Mouse (Mus musculus) kidney, postnatal 0 days (tissue): Measurements from ENCODE around the gene Bdnf. TPM values are rescaled to one million over a fixed set of nuclear protein-coding genes. Genes with fewer than 3 reads are reported as not detected.

Source experiments
- ATAC-seq: fragments of 200-750 bp; cut with Nextera tagmentation; replicated peaks from 2 replicates; pipeline ENCODE4 v1.8.0; 2017; ENCODE audit warnings: low read depth, moderate number of reproducible peaks, moderate TSS enrichment, moderate library complexity; ENCODE audit not compliant: low FRiP score
- DNase-seq: peaks from one replicate; pipeline ENCODE4 v3.0.0-alpha.2; 2016; ENCODE audit warnings: low spot score
- H3K27ac ChIP-seq: fragments of 300-500 bp; sonication (generic); 2 replicates; pipeline ENCODE4 v1.5.1; 2014; ENCODE audit warnings: mild to moderate bottlenecking
- H3K27me3 ChIP-seq: fragments of 300-500 bp; sonication (generic); 2 replicates; pipeline ENCODE4 v1.6.1; 2014; ENCODE audit warnings: low read length, mixed read lengths; ENCODE audit not compliant: insufficient read depth
- H3K36me3 ChIP-seq: fragments of 300-500 bp; sonication (generic); 2 replicates; pipeline ENCODE4 v1.6.1; 2014; ENCODE audit warnings: low read length, mixed read lengths; ENCODE audit not compliant: insufficient read depth
- H3K4me1 ChIP-seq: fragments of 300-500 bp; sonication (generic); replicated peaks from 2 replicates; pipeline ENCODE4 v1.6.1; 2014; ENCODE audit warnings: antibody characterized with exemption, low read length, mixed read lengths; ENCODE audit not compliant: insufficient read depth
- H3K4me2 ChIP-seq: fragments of 300-500 bp; sonication (generic); 2 replicates; pipeline ENCODE4 v1.6.1; 2014; ENCODE audit warnings: mild to moderate bottlenecking, low read length, moderate library complexity, mixed read lengths
- H3K4me3 ChIP-seq: fragments of 300-500 bp; sonication (generic); replicated peaks from 2 replicates; pipeline ENCODE4 v1.5.1; 2014; ENCODE audit warnings: low read depth, low read length
- H3K9ac ChIP-seq: fragments of 300-500 bp; sonication (generic); 2 replicates; pipeline ENCODE4 v1.6.1; 2014; ENCODE audit warnings: low read depth, low read length
- H3K9me3 ChIP-seq: fragments of 300-500 bp; sonication (generic); replicated peaks from 2 replicates; pipeline ENCODE4 v1.6.1; 2016; ENCODE audit warnings: low read length, inconsistent platforms, mixed read lengths
- CTCF ChIP-seq: IDR thresholded peaks from 2 replicates; pipeline ENCODE4 v1.5.1; 2016; ENCODE audit warnings: antibody characterized with exemption, low read depth, mild to moderate bottlenecking, moderate library complexity
- WGBS: fragments of 180-500 bp; shearing (Covaris S2); extraction: QIAGEN DNeasy Blood & Tissue Kit; methylation state at CpG from one replicate; pipeline ENCODE4 v1.1.7; 2014; 5-methylcytosine and 5-hydroxymethylcytosine counted together
- polyA plus RNA-seq: library from polyadenylated mRNA; unstranded; fragments of >200 nt; fragmentation: Nextera tagmentation; extraction: Ambion mirVana; gene quantifications from 2 replicates; pipeline ENCODE4 v1.2.1, GENCODE M21; 2015

The Bdnf gene
- polyA plus RNA-seq, 1 experiment from 2014 or later: 0.95 TPM

DNA sequence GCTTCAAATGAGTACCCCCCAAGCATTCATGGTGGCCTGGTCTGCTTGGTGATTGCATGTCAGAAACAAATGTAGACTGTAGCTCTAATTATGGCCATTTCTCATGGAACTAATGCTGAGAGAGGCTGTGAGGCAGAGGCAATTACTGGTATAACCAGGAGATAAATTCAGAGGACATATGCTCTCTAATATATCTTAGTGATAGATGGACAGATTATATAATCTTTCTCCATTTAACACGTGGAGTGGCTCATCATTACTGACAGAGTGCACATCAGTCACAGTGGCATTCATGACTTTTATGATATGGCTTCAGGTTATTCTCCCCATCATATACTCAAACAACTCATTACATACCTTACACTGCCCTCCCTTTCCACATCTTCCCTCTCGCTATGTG, 61.8 kb downstream of the Bdnf start:
- ATAC-seq: no peak
- no peak overlapping the region for H3K27ac ChIP-seq

GRCm38 (mm10) chr2:109738331-109738730, 63.8 kb downstream of the Bdnf start:
- WGBS: 55% methylated on average over 2 of the region's 2 CpGs
- Histone ChIP-seq H3K9me3 (no peaks in the 10 kb centered on the region), H3K4me2 (no peak overlapping the region), H3K36me3 (no peaks in the 10 kb centered on the region), H3K4me1 (0 out of 2 replicates have a peak, but pooled peaks cover 9% of the 10 kb centered on the region), H3K27ac (no peak overlapping the region), H3K27me3 (no peaks in the 10 kb centered on the region), H3K4me3 (no peak overlapping the region), H3K9ac (no peak overlapping the region)
- no peak for DNase-seq
- TF ChIP-seq CTCF: no peak
- no peak for ATAC-seq

More for the DNA sequence above, 61.8 kb downstream of the Bdnf start:
- no peak for DNase-seq
- H3K9ac ChIP-seq: no peak overlapping the region
- no peak for TF ChIP-seq CTCF
- H3K4me1 ChIP-seq: 0 out of 2 replicates have a peak, but pooled peaks cover 9% of the 10 kb centered on the region
- H3K36me3 ChIP-seq: no peaks in the 10 kb centered on the region
- 63% methylated on average over 2 of the region's 2 CpGs for WGBS
- no peaks in the 10 kb centered on the region for H3K9me3 ChIP-seq
- H3K27me3 ChIP-seq: no peaks in the 10 kb centered on the region
- H3K4me3 ChIP-seq: no peak overlapping the region
- no peak overlapping the region for H3K4me2 ChIP-seq

- no peak for ATAC-seq
- H3K4me3 ChIP-seq: no peak overlapping the region
- H3K27me3 ChIP-seq: no peaks in the 10 kb centered on the region
- TF ChIP-seq CTCF: no peak
- no peak overlapping the region for H3K27ac ChIP-seq
- no peak overlapping the region for H3K9ac ChIP-seq
- H3K9me3 ChIP-seq: no peaks in the 10 kb centered on the region
- no peaks in the 10 kb centered on the region for H3K36me3 ChIP-seq
- H3K4me2 ChIP-seq: no peak overlapping the region
- H3K4me1 ChIP-seq: no peaks in the 10 kb centered on the region
- DNase-seq: peak; percentile 42
- 71% methylated on average over 3 of the region's 3 CpGs for WGBS
Observed at GRCm38 (mm10) chr2:109743208-109743960, 68.9 kb downstream of the Bdnf start.

GRCm38 (mm10) chr2:109746223-109746622, 71.7 kb downstream of the Bdnf start:
- ATAC-seq (no peak), DNase-seq (no peak)
- no peaks in the 10 kb centered on the region for H3K36me3 ChIP-seq
- H3K4me2 ChIP-seq: no peak overlapping the region
- H3K4me1 ChIP-seq: no peaks in the 10 kb centered on the region
- no peak overlapping the region for H3K27ac ChIP-seq
- H3K27me3 ChIP-seq: no peaks in the 10 kb centered on the region
- no peak overlapping the region for H3K4me3 ChIP-seq
- WGBS: 3% methylated on average over 1 of the region's 1 CpGs
- no peak for TF ChIP-seq CTCF
- no peak overlapping the region for H3K9ac ChIP-seq
- no peaks in the 10 kb centered on the region for H3K9me3 ChIP-seq

DNA sequence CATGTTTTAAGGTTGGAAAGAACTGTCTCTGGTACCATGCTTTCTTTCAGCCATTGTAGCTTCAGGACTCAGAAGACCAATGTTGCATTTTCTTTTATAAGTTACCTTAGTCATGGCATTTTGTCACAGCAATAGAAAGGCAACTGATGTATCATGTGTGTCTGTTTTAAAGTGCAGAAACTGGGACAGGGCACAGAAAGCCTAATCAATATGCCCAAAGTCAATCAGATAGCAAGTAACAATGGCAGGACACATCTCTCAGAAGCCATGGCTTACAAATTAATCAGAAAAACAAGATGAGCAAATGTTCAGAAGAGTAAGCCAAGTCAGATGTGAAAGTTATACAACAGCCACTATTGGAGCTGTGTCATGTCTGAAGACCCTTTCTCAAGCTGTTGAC, 73.9 kb downstream of the Bdnf start:
- DNase-seq: no peak
- ATAC-seq: no peak
- no peaks in the 10 kb centered on the region for H3K36me3 ChIP-seq
- no peak overlapping the region for H3K9ac ChIP-seq
- no peaks in the 10 kb centered on the region for H3K4me1 ChIP-seq
- no peak overlapping the region for H3K27ac ChIP-seq
- H3K4me3 ChIP-seq: no peak overlapping the region
- H3K9me3 ChIP-seq: no peaks in the 10 kb centered on the region
- H3K27me3 ChIP-seq: no peaks in the 10 kb centered on the region
- no peak overlapping the region for H3K4me2 ChIP-seq
- TF ChIP-seq CTCF: no peak

DNA sequence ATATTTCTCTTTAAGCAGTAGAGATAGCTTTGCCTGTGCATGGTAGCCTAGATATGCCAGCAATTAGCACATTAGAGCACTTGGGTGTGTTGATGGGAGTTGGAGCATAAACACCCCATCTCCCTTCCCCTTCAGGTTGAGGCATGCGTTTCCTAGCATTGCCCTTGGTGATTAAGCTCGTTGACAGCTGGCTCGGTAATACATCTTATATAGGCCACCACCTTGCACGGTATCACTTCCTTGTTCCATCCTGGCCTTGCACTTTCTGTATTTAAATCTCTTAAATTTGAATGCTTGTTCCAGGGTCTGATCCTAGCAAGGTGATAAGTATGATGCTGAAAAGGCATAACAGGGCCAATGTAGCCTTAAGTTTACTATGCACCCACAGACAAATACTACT, 74.3 kb downstream of the Bdnf start:
- 75% methylated on average over 4 of the region's 4 CpGs for WGBS
- Histone ChIP-seq H3K4me2 (no peak overlapping the region), H3K27ac (no peak overlapping the region), H3K36me3 (no peaks in the 10 kb centered on the region), H3K27me3 (no peaks in the 10 kb centered on the region), H3K9me3 (no peaks in the 10 kb centered on the region), H3K4me3 (no peak overlapping the region), H3K4me1 (no peaks in the 10 kb centered on the region), H3K9ac (no peak overlapping the region)
- no peak for DNase-seq
- TF ChIP-seq CTCF: no peak
- ATAC-seq: no peak

GRCm38 (mm10) chr2:109749964-109750363, 75.5 kb downstream of the Bdnf start:
- ATAC-seq (no peak), DNase-seq (no peak)
- Histone ChIP-seq H3K27me3 (no peaks in the 10 kb centered on the region), H3K9ac (no peak overlapping the region), H3K4me2 (no peak overlapping the region), H3K27ac (no peak overlapping the region), H3K4me1 (no peaks in the 10 kb centered on the region), H3K4me3 (no peak overlapping the region), H3K36me3 (no peaks in the 10 kb centered on the region), H3K9me3 (no peaks in the 10 kb centered on the region)
- TF ChIP-seq CTCF: no peak
